Mouse (Mus musculus): ENCODE measurements around the gene Vmn2r54. TPM values are rescaled to one million over a fixed set of nuclear protein-coding genes. Genes with fewer than 3 reads are reported as not detected.
"Not testable (repeated sequence)": the region's sequence is repeated elsewhere in the genome, so short reads cannot be mapped to it uniquely, and the experiment has no call there.

Gene Vmn2r54
- total RNA-seq (2021): not detected

- DNase-seq; intact Hi-C loops (cut with DNase I): not testable (repeated sequence)
These were observed at the start of gene Vmn2r54 for GRCm38 (mm10) chr7:12640219-12640618. Gene Vmn2r54 (minus strand): TSS chr7:12640319.

- DNase-seq; intact Hi-C loops (cut with DNase I): not testable (repeated sequence)
These were observed 44.8 kb upstream of the Vmn2r54 start, which contains the start of gene Vmn2r55 for GRCm38 (mm10) chr7:12684903-12685302. Gene Vmn2r55 (minus strand): TSS chr7:12685003.

DNA sequence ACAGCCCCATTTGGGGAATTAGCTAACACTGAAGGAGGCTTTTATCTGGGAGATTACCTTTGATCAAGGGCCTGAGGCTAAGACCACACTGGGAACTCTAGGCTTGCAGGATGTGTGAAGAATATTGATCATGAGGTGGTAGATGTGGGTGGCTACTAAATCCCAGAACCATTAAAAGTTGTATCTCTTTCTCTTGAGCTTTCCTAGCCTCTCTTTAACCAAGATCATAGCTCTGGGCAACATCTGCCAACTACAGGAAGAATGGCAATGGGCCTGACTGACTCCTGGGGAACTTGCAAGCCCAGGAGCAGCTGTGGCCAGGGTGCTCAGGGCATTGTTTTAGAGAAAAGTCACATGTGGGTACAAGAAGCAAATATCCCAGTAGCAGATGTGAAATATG, 31.4 kb downstream of the Vmn2r54 start, which contains the start of gene Vmn2r53:
Vmn2r53 (minus strand) TSS at position 101 of the 400 bp plus-strand sequence.
- no peak for DNase-seq
- intact Hi-C loops (cut with DNase I): no loop called here

Other genes starting within 250 kb of the Vmn2r54 start
- 1 to 10 TPM; 2.9 to 4.0 TPM for gene Zfp551, start 217.6 kb downstream of the Vmn2r54 start, total RNA-seq (2021)
- gene Zfp606, start 162.0 kb downstream of the Vmn2r54 start, total RNA-seq (2021): 10 to 100 TPM; 14.4 to 17.5 TPM
- gene 2900092C05Rik, start 127.8 kb downstream of the Vmn2r54 start, total RNA-seq (2021): not detected
- under 1 TPM; 0.02 TPM for gene Vmn2r53, start 31.5 kb downstream of the Vmn2r54 start, total RNA-seq (2021)
- gene Vmn2r55, start 44.7 kb upstream of the Vmn2r54 start, total RNA-seq (2021): not detected
- gene Vmn2r56, start 94.7 kb upstream of the Vmn2r54 start, total RNA-seq (2021): not detected
- gene Zscan18, start 163.3 kb upstream of the Vmn2r54 start, total RNA-seq (2021): 1 to 10 TPM; 2.0 to 2.8 TPM
- 1 to 10 TPM; 7.5 to 9.2 TPM for gene Zfp329, start 178.5 kb upstream of the Vmn2r54 start, total RNA-seq (2021)
- 10 to 100 TPM; 17.4 to 20.9 TPM for gene Zfp110, start 194.4 kb upstream of the Vmn2r54 start, total RNA-seq (2021)
- 1 to 10 TPM; 3.6 to 4.8 TPM for gene Zfp128, start 240.9 kb upstream of the Vmn2r54 start, total RNA-seq (2021)